Mouse (Mus musculus) layer of hippocampus, adult 11-12 months (tissue): ENCODE results near the gene Zbtb12.
A peak's percentile ranks its signal among the peaks of the same experiment; 100 is the strongest.
"Not testable (repeated sequence)": the region's sequence is repeated elsewhere in the genome, so short reads cannot be mapped to it uniquely, and the experiment has no call there.

ENCODE experiments used
- DNase-seq: peaks from one replicate; pipeline ENCODE4 v3.0.0; 2022; ENCODE audit warnings: low spot score

The Zbtb12 gene

GRCm38 (mm10) chr17:34879336-34879879 lies at the start of gene Zbtb12:
TSS of gene Zbtb12 (plus strand) at chr17:34879483.
- no peak for DNase-seq

- not testable (repeated sequence) for DNase-seq
These were observed 48.5 kb upstream of the Zbtb12 start for GRCm38 (mm10) chr17:34830776-34831175.

GRCm38 (mm10) chr17:34836155-34836855 lies 43.0 kb upstream of the Zbtb12 start:
- DNase-seq: no peak

GRCm38 (mm10) chr17:34836856-34837221 lies 42.4 kb upstream of the Zbtb12 start, which contains the start of the genes Stk19 and Dxo:
TSS of gene Stk19 (minus strand) at chr17:34836945.
TSS of gene Dxo (plus strand) at chr17:34837019.
- peak; percentile 96 for DNase-seq

- peak; percentile 28 for DNase-seq
These were observed 41.6 kb upstream of the Zbtb12 start for GRCm38 (mm10) chr17:34837464-34838324.

GRCm38 (mm10) chr17:34838785-34839184 lies 40.5 kb upstream of the Zbtb12 start:
- no peak for DNase-seq

GRCm38 (mm10) chr17:34840736-34841307 lies 38.5 kb upstream of the Zbtb12 start:
- DNase-seq: no peak

GRCm38 (mm10) chr17:34844884-34845283 lies 34.4 kb upstream of the Zbtb12 start:
- no peak for DNase-seq

GRCm38 (mm10) chr17:34847192-34847591 lies 32.1 kb upstream of the Zbtb12 start:
- no peak for DNase-seq

- no peak for DNase-seq
These were observed 31.7 kb upstream of the Zbtb12 start for GRCm38 (mm10) chr17:34847615-34848014.

GRCm38 (mm10) chr17:34849722-34850516 lies 29.4 kb upstream of the Zbtb12 start, which contains the start of the genes Skiv2l and Nelfe:
TSS of gene Skiv2l (minus strand) at chr17:34850210.
TSS of gene Nelfe (plus strand) at chr17:34850391.
- DNase-seq: peak; percentile 98

- no peak for DNase-seq
These were observed 28.7 kb upstream of the Zbtb12 start for GRCm38 (mm10) chr17:34850517-34851125.

- DNase-seq: no peak
These were observed 25.8 kb upstream of the Zbtb12 start for GRCm38 (mm10) chr17:34853511-34853910.

GRCm38 (mm10) chr17:34854761-34855160 lies 24.5 kb upstream of the Zbtb12 start:
- DNase-seq: no peak

- peak; percentile 48 for DNase-seq
These were observed 23.5 kb upstream of the Zbtb12 start for GRCm38 (mm10) chr17:34855825-34856224.

GRCm38 (mm10) chr17:34858670-34859069 lies 20.6 kb upstream of the Zbtb12 start:
- no peak for DNase-seq

- no peak for DNase-seq
These were observed 18.8 kb upstream of the Zbtb12 start for GRCm38 (mm10) chr17:34860514-34860913.

GRCm38 (mm10) chr17:34861704-34862415 lies 17.4 kb upstream of the Zbtb12 start:
- DNase-seq: no peak

- no peak for DNase-seq
These were observed 16.7 kb upstream of the Zbtb12 start, which contains the start of gene Cfb for GRCm38 (mm10) chr17:34862416-34863081. TSS of gene Cfb (minus strand) at chr17:34862518.

GRCm38 (mm10) chr17:34865981-34866380 lies 13.3 kb upstream of the Zbtb12 start:
- DNase-seq: no peak
